ENCODE assay signal across 16 mouse cellular contexts in genomic region chrX:13471925-13472324, GRCm38 (mm10). TPM values are rescaled to one million over a fixed set of nuclear protein-coding genes. Genes with fewer than 3 reads are reported as not detected.
"Had no signal": no experiment of that assay in that cellular context is flagged by ENCODE, and none has a peak within 500 bp of the region (broad histone marks: within the 10 kb centered on the region; RNA-seq: fewer than 3 reads in every experiment).

No protein-coding gene starts in this region.

- ATAC-seq: midbrain, embryonic 13.5 days had no signal

- H3K9me3 ChIP-seq: limb, embryonic 10.5 days; liver, embryonic 15.5 days; midbrain, embryonic 13.5 days; neural tube, embryonic 15.5 days; stomach, embryonic 15.5 days had no signal

- H3K27ac ChIP-seq: left cerebral cortex, adult 2 months; limb, embryonic 10.5 days; liver, embryonic 15.5 days; macrophage; midbrain, embryonic 13.5 days; neural tube, embryonic 15.5 days; stomach, embryonic 15.5 days had no signal

- H3K36me3 ChIP-seq: limb, embryonic 10.5 days; liver, embryonic 15.5 days; midbrain, embryonic 13.5 days; neural tube, embryonic 15.5 days; stomach, embryonic 15.5 days had no signal

- DNase-seq: lung, adult 2 months; lung, postnatal 14 days; retina, postnatal 1 day; right cerebral cortex, postnatal 4 days; spleen, adult 18-20 months; thymus, postnatal 36 days had no signal

- H3K9ac ChIP-seq: liver, embryonic 15.5 days; midbrain, embryonic 13.5 days; neural tube, embryonic 15.5 days; stomach, embryonic 15.5 days had no signal

- H3K4me3 ChIP-seq: left cerebral cortex, adult 2 months; limb, embryonic 10.5 days; liver, embryonic 15.5 days; midbrain, embryonic 13.5 days; neural tube, embryonic 15.5 days; stomach, embryonic 15.5 days had no signal

- H3K4me2 ChIP-seq: liver, embryonic 11.5 days; liver, embryonic 15.5 days; midbrain, embryonic 13.5 days; neural tube, embryonic 15.5 days; stomach, embryonic 15.5 days had no signal

- H3K4me1 ChIP-seq: limb, embryonic 10.5 days; liver, embryonic 15.5 days; midbrain, embryonic 13.5 days; neural tube, embryonic 15.5 days; stomach, embryonic 15.5 days had no signal

- H3K27me3 ChIP-seq: liver, embryonic 15.5 days; midbrain, embryonic 13.5 days; neural tube, embryonic 15.5 days; stomach, embryonic 15.5 days had no signal

RNA-seq across cellular contexts. Expression of gene Nyx, which starts 6.0 kb away (rescaled TPM):
- polyA plus RNA-seq: kidney, embryonic 14.5 days; liver, embryonic 11.5 days; liver, embryonic 15.5 days; macrophage; neural tube, embryonic 11.5 days had no signal
